Mouse (Mus musculus): ENCODE results near the gene Prss29.

The Prss29 gene

GRCm38 (mm10) chr17:25341490-25341889 is 23.0 kb downstream of the Prss29 start:
- DNase-seq (ENCODE audit: low read depth, low spot score) = no peak

DNA sequence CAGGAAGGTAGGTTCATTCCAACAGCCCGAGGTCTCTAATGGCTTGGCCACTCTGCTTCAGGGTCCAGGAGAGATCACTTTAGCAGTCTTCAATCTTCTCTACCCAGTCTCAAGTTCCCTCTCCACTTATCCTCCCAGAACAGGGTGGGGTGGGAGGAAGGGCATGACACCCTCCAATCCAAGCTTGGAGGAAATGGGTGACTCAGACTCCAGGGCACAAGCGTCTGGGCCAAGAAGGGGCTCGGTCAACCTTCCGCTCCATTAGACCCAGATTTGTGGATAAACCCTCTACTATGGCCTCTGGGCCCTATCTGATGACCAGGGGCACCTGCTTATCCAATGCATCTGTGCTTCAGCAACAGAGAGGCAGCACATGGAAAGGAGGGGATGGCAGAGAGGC is 27.0 kb downstream of the Prss29 start, which contains the start of gene Tpsab1:
TSS of gene Tpsab1 (minus strand) at position 101 of the 400 bp plus-strand sequence.
- DNase-seq (ENCODE audit: low read depth, low spot score) = no peak

GRCm38 (mm10) chr17:25361291-25361690 is 42.8 kb downstream of the Prss29 start:
- no peak for DNase-seq (ENCODE audit: low read depth, low spot score)

- DNase-seq (ENCODE audit: low read depth, low spot score) = peak; percentile 52
Observed at GRCm38 (mm10) chr17:25363726-25364125, 45.3 kb downstream of the Prss29 start.

DNA sequence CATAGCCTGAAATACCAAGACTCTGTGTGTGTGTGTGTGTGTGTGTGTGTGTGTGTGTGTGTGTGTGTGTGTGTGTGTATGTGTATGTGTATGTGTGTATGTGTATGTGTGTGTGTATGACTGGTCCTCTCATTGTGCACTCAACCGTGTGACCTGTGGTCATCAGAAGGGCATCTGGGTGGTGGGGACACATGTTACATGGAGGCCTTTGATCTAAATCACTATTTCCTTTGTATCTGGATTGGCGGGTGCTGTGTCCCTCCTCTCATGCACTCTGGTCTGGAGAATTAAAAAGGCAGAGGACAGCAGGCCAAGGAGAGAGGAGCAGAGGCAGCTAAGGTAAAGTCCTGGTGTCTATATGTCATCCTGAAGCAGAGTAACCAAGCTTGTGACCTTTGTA is 47.6 kb downstream of the Prss29 start, which contains the start of gene Tpsb2:
TSS of gene Tpsb2 (plus strand) at position 301 of the 400 bp plus-strand sequence.
- DNase-seq (ENCODE audit: low read depth, low spot score) = no peak

GRCm38 (mm10) chr17:25368973-25369372 is 50.5 kb downstream of the Prss29 start, which contains the start of gene Tpsg1:
Gene Tpsg1 (plus strand): TSS chr17:25369273.
- no peak for DNase-seq (ENCODE audit: low read depth, low spot score)

Data from CD4-positive, CD25-positive, alpha-beta regulatory T cell, adult 2 months (primary cell).